Comparison of ENCODE assay signal across 31 mouse cellular contexts in the genomic region with DNA sequence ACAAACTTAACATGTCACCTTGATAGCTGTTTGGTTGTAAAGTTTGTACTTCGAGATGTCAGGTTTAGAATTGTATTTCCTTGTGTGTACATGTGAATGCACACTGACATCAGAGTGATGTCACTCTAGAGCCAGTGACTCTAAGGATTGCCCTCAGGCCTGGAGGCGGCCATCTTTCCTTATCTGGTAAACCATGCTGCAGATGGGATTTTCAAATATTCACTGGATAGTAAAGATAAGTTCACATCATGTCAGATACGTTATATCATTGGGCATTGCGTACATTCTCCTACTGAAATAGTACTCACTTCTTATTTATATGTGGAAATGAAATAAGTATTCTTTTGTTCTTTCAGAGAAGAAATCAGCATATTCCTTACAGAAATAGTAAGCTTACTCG. TPM values are rescaled to one million over a fixed set of nuclear protein-coding genes. Genes with fewer than 3 reads are reported as not detected.
DNase-seq lines count a peak whose midpoint lies in the region; ATAC-seq and TF ChIP-seq lines count a peak whose summit lies in the region.
"Had no signal": no experiment of that assay in that cellular context is flagged by ENCODE, and none has a peak within 500 bp of the region (broad histone marks: within the 10 kb centered on the region; RNA-seq: fewer than 3 reads in every experiment).

No protein-coding gene starts in this region.

- peak; percentile 64; the same call in 1 of the 2 replicates for TF ChIP-seq EP300 in liver, postnatal 0 days (IDR thresholded peaks at IDR 0.05; ENCODE audit: low read depth)

- no peak for TF ChIP-seq CTCF in G1E (IDR thresholded peaks at IDR 0.05; ENCODE audit: low read depth, low read length)
- no peak for TF ChIP-seq CTCF in liver, postnatal 0 days (IDR thresholded peaks at IDR 0.05; ENCODE audit: low read depth)
- no peak for TF ChIP-seq CTCF in left cerebral cortex, adult 2 months (IDR thresholded peaks at IDR 0.05)

- intact Hi-C loops in left cerebral cortex, adult 2 months (cut with DNase I) = no loop called here

- H3K4me3 ChIP-seq in G1E (ENCODE audit: low read depth, low read length) = no peak overlapping the region
- no peak overlapping the region for H3K4me3 ChIP-seq in liver, embryonic 12.5 days
- no peak overlapping the region for H3K4me3 ChIP-seq in liver, postnatal 0 days (ENCODE audit: low read depth, low read length)
- H3K4me3 ChIP-seq in left cerebral cortex, adult 2 months = no peak overlapping the region
- H3K4me3 ChIP-seq: embryonic facial prominence, embryonic 13.5 days; erythroblast, embryonic 14.5 days; forebrain, embryonic 13.5 days; limb, embryonic 10.5 days; limb, embryonic 15.5 days; lung, embryonic 15.5 days; megakaryocyte, embryonic 14.5 days; midbrain, embryonic 13.5 days; neural tube, embryonic 13.5 days had no signal

- H3K4me2 ChIP-seq in liver, embryonic 12.5 days = no peak overlapping the region
- no peak overlapping the region for H3K4me2 ChIP-seq in liver, postnatal 0 days (ENCODE audit: low read depth, low read length)
- H3K4me2 ChIP-seq: embryonic facial prominence, embryonic 13.5 days; forebrain, embryonic 13.5 days; limb, embryonic 15.5 days; lung, embryonic 15.5 days; midbrain, embryonic 13.5 days; neural tube, embryonic 13.5 days had no signal

- H3K9ac ChIP-seq in liver, embryonic 12.5 days = no peak overlapping the region
- no peak overlapping the region for H3K9ac ChIP-seq in liver, postnatal 0 days (replicated peaks)
- H3K9ac ChIP-seq: embryonic facial prominence, embryonic 13.5 days; forebrain, embryonic 13.5 days; limb, embryonic 15.5 days; lung, embryonic 15.5 days; midbrain, embryonic 13.5 days; neural tube, embryonic 13.5 days had no signal

- no peaks in the 10 kb centered on the region for H3K27me3 ChIP-seq in G1E (ENCODE audit: insufficient read depth, low read length)
- H3K27me3 ChIP-seq in liver, embryonic 12.5 days (replicated peaks) = no peaks in the 10 kb centered on the region
- H3K27me3 ChIP-seq in liver, postnatal 0 days (ENCODE audit: insufficient read depth, low read length) = no peaks in the 10 kb centered on the region
- H3K27me3 ChIP-seq: embryonic facial prominence, embryonic 13.5 days; forebrain, embryonic 13.5 days; limb, embryonic 15.5 days; lung, embryonic 15.5 days; megakaryocyte, embryonic 14.5 days; midbrain, embryonic 13.5 days; neural tube, embryonic 13.5 days had no signal

- H3K4me1 ChIP-seq in G1E (ENCODE audit: insufficient read depth, low read depth, low read length) = peaks cover 9% of the 10 kb centered on the region
- peaks cover 4% of the 10 kb centered on the region for H3K4me1 ChIP-seq in liver, embryonic 12.5 days
- H3K4me1 ChIP-seq in liver, postnatal 0 days (ENCODE audit: insufficient read depth) = no peaks in the 10 kb centered on the region
- H3K4me1 ChIP-seq: embryonic facial prominence, embryonic 13.5 days; forebrain, embryonic 13.5 days; limb, embryonic 10.5 days; limb, embryonic 15.5 days; lung, embryonic 15.5 days; megakaryocyte, embryonic 14.5 days; midbrain, embryonic 13.5 days; neural tube, embryonic 13.5 days had no signal

- peak; percentile 80 for ATAC-seq in G1E (ENCODE audit: extremely low read depth, insufficient number of reproducible peaks, low FRiP score, poor library complexity, severe bottlenecking)
- ATAC-seq in common myeloid progenitor, adult 5-6 weeks (replicated peaks; ENCODE audit: low read depth, poor library complexity, severe bottlenecking) = 0 out of 2 replicates have a peak, but pooled peaks have one; percentile 36
- ATAC-seq in liver, embryonic 12.5 days = peak; percentile 94
- ATAC-seq in liver, postnatal 0 days = peak; percentile 79
- ATAC-seq: forebrain, embryonic 13.5 days; hindbrain, embryonic 16.5 days; midbrain, embryonic 13.5 days had no signal

- DNase-seq in G1E (ENCODE audit: low spot score) = peak; percentile 2
- DNase-seq in liver, postnatal 0 days = no peak
- DNase-seq in layer of hippocampus, postnatal 25 days (ENCODE audit: extremely low spot score in 1 of 2, low spot score in 1 of 2) = no peak
- no peak for DNase-seq in left cerebral cortex, adult 2 months (ENCODE audit: extremely low spot score in 1 of 2, low spot score in 2 of 2)
- DNase-seq in kidney, postnatal 4 days = no peak
- DNase-seq: adrenal gland, postnatal 25 days; cerebellum, adult 2 months; cerebellum, postnatal 25 days; embryo, embryonic 11 days; gastrocnemius, postnatal 14 days; heart, postnatal 14 days; kidney, adult 18-20 months; kidney, postnatal 36 days; layer of hippocampus, postnatal 36 days; lung, postnatal 36 days; retina, postnatal 1 day; right cerebral cortex, postnatal 14 days; thymus, adult 18-20 months; thymus, postnatal 25 days had no signal

- H3K27ac ChIP-seq in liver, embryonic 12.5 days = no peak overlapping the region
- no peak overlapping the region for H3K27ac ChIP-seq in liver, postnatal 0 days (ENCODE audit: low read depth)
- no peak overlapping the region for H3K27ac ChIP-seq in left cerebral cortex, adult 2 months
- H3K27ac ChIP-seq: embryonic facial prominence, embryonic 13.5 days; forebrain, embryonic 13.5 days; limb, embryonic 10.5 days; limb, embryonic 15.5 days; lung, embryonic 15.5 days; midbrain, embryonic 13.5 days; neural tube, embryonic 13.5 days had no signal

- WGBS in liver, embryonic 12.5 days (ENCODE audit: insufficient replicate concordance) = 47% methylated on average over 5 of the region's 5 CpGs
- 63% methylated on average over 5 of the region's 5 CpGs for WGBS in liver, postnatal 0 days (ENCODE audit: insufficient replicate concordance)

- no peaks in the 10 kb centered on the region for H3K9me3 ChIP-seq in G1E (replicated peaks)
- H3K9me3 ChIP-seq in liver, embryonic 12.5 days (replicated peaks) = no peaks in the 10 kb centered on the region
- no peaks in the 10 kb centered on the region for H3K9me3 ChIP-seq in liver, postnatal 0 days (ENCODE audit: low read length)
- H3K9me3 ChIP-seq: embryonic facial prominence, embryonic 13.5 days; forebrain, embryonic 13.5 days; limb, embryonic 10.5 days; limb, embryonic 15.5 days; lung, embryonic 15.5 days; megakaryocyte, embryonic 14.5 days; midbrain, embryonic 13.5 days; neural tube, embryonic 13.5 days had no signal

- H3K36me3 ChIP-seq in G1E (replicated peaks) = peaks cover 47% of the 10 kb centered on the region
- peaks cover 77% of the 10 kb centered on the region for H3K36me3 ChIP-seq in liver, embryonic 12.5 days
- H3K36me3 ChIP-seq in liver, postnatal 0 days (replicated peaks; ENCODE audit: insufficient read depth, low read length) = peaks cover 31% of the 10 kb centered on the region

RNA-seq across cellular contexts. Expression of a gene that starts 15.7 kb away (rescaled TPM):
- 9.1 and 11.3 TPM in 2 replicates for total RNA-seq in G1E (2014; fragmentation: Nextera tagmentation)
- 5.2 and 6.6 TPM in 2 replicates for total RNA-seq in G1E (2017)
- 0.42 and 0.51 TPM in 2 replicates for polyA plus RNA-seq in G1E (2012)
- 9.3 and 15.2 TPM in 2 replicates for total RNA-seq in common myeloid progenitor, adult 5-6 weeks (2017)
- polyA plus RNA-seq in liver, embryonic 12.5 days (2016; fragmentation: Nextera tagmentation; extraction: Ambion mirVana) = 9.3 and 9.5 TPM in 2 replicates
- polyA plus RNA-seq in liver, postnatal 0 days (2015; fragmentation: Nextera tagmentation; extraction: Ambion mirVana) = 4.1 and 4.4 TPM in 2 replicates
- 1 to 10 TPM; 5.9 to 7.2 TPM for total RNA-seq in layer of hippocampus, postnatal 25 days (2021)
- 1 to 10 TPM; 5.3 to 5.4 TPM for total RNA-seq in left cerebral cortex, adult 2 months (2021)

RNA-seq across cellular contexts. Expression of a gene that starts 15.7 kb away (rescaled TPM):
- total RNA-seq in G1E (2014; fragmentation: Nextera tagmentation) (42.8 and 59.5 TPM in 2 replicates), G1E (2017) (33.1 and 35.4 TPM in 2 replicates)
- 0.72 and 1.1 TPM in 2 replicates for polyA plus RNA-seq in G1E (2012)
- 32.6 and 35.0 TPM in 2 replicates for total RNA-seq in common myeloid progenitor, adult 5-6 weeks (2017)
- polyA plus RNA-seq in liver, embryonic 12.5 days (2016; fragmentation: Nextera tagmentation; extraction: Ambion mirVana) = 29.3 and 29.7 TPM in 2 replicates
- polyA plus RNA-seq in liver, postnatal 0 days (2015; fragmentation: Nextera tagmentation; extraction: Ambion mirVana) = 8.4 and 9.3 TPM in 2 replicates
- total RNA-seq in layer of hippocampus, postnatal 25 days (2021) = 1 to 10 TPM; 1.4 to 1.7 TPM
- 1 to 10 TPM in 1 of 2 experiments, under 1 TPM in 1; 0.91 to 1.1 TPM for total RNA-seq in left cerebral cortex, adult 2 months (2021)

Comparison
In these comparisons a context has a peak if more than half of its experiments do, and no peak if none do; other contexts are left out.
1. ATAC-seq: peak in every context shown above with its lines; median percentile 94 in liver, embryonic 12.5 days; 80 in G1E; 79 in liver, postnatal 0 days; 36 in common myeloid progenitor, adult 5-6 weeks.
2. RNA of a gene that starts 15.7 kb away (total RNA-seq): 33.1 to 59.5 TPM in G1E and 32.6 to 35.0 TPM in common myeloid progenitor, adult 5-6 weeks; 1.4 to 1.7 TPM in layer of hippocampus, postnatal 25 days and 0.91 to 1.1 TPM in left cerebral cortex, adult 2 months; every median in the first group is over 10 times any median in the second.